25 mouse cellular contexts compared by ENCODE assay signal in genomic region chr17:58710748-58711478, GRCm38 (mm10).
A peak's percentile ranks its signal among the peaks of the same experiment; 100 is the strongest.
DNase-seq lines count a peak whose midpoint lies in the region; ATAC-seq and TF ChIP-seq lines count a peak whose summit lies in the region.
"Had no signal": no experiment of that assay in that cellular context is flagged by ENCODE, and none has a peak within 500 bp of the region (broad histone marks: within the 10 kb centered on the region; RNA-seq: fewer than 3 reads in every experiment).

No protein-coding gene starts in this region.

- no peaks in the 10 kb centered on the region for H3K9me3 ChIP-seq in hindbrain, embryonic 16.5 days (ENCODE audit: control insufficient read depth, low read length)
- H3K9me3 ChIP-seq in hindbrain, postnatal 0 days (ENCODE audit: low read length), result no peaks in the 10 kb centered on the region
- no peaks in the 10 kb centered on the region for H3K9me3 ChIP-seq in midbrain, embryonic 15.5 days
- no peaks in the 10 kb centered on the region for H3K9me3 ChIP-seq in neural tube, embryonic 15.5 days (replicated peaks)
- H3K9me3 ChIP-seq: embryonic facial prominence, embryonic 12.5 days; hindbrain, embryonic 12.5 days; limb, embryonic 13.5 days; lung, embryonic 15.5 days had no signal

- no peak for DNase-seq in hindbrain, postnatal 0 days (ENCODE audit: low spot score)
- DNase-seq in mesoderm, embryonic 11.5 days (ENCODE audit: low read depth, low spot score), result peak; percentile 2
- no peak for DNase-seq in layer of hippocampus, adult 18-20 months (ENCODE audit: low spot score in 2 of 2)
- DNase-seq: adrenal gland, postnatal 36 days; cerebellum, adult 8-10 months; cerebellum, postnatal 25 days; gastrocnemius, adult 2 months; gastrocnemius, postnatal 36 days; heart, postnatal 14 days; kidney, adult 11 months; kidney, postnatal 14 days; retina, postnatal 1 day; right cerebral cortex, postnatal 14 days had no signal

- peak; percentile 40; the same call in 1 of the 2 replicates for ATAC-seq in hindbrain, embryonic 16.5 days
- no peak for ATAC-seq in hindbrain, postnatal 0 days
- peak; percentile 94 for ATAC-seq in midbrain, embryonic 15.5 days (replicated peaks)
- ATAC-seq in neural tube, embryonic 15.5 days (ENCODE audit: low FRiP score), result peak; percentile 57
- ATAC-seq in inflammation-experienced regulatory T-cells, adult 6 months, result no peak
- ATAC-seq: CD4-positive, CD25-positive, alpha-beta regulatory T cell, adult 4 months; forebrain, embryonic 16.5 days had no signal

- no peaks in the 10 kb centered on the region for H3K4me1 ChIP-seq in hindbrain, embryonic 16.5 days (ENCODE audit: control insufficient read depth, insufficient read depth, low read depth, low read length)
- H3K4me1 ChIP-seq in hindbrain, postnatal 0 days (ENCODE audit: insufficient read depth, low read length), result no peaks in the 10 kb centered on the region
- no peaks in the 10 kb centered on the region for H3K4me1 ChIP-seq in midbrain, embryonic 15.5 days
- H3K4me1 ChIP-seq in neural tube, embryonic 15.5 days, result no peaks in the 10 kb centered on the region
- H3K4me1 ChIP-seq: embryonic facial prominence, embryonic 12.5 days; hindbrain, embryonic 12.5 days; limb, embryonic 13.5 days; lung, embryonic 15.5 days had no signal

- H3K36me3 ChIP-seq in hindbrain, embryonic 16.5 days (ENCODE audit: control insufficient read depth, insufficient read depth, low read length), result no peaks in the 10 kb centered on the region
- H3K36me3 ChIP-seq in hindbrain, postnatal 0 days (ENCODE audit: insufficient read depth, low read length), result no peaks in the 10 kb centered on the region
- no peaks in the 10 kb centered on the region for H3K36me3 ChIP-seq in midbrain, embryonic 15.5 days (replicated peaks)
- no peaks in the 10 kb centered on the region for H3K36me3 ChIP-seq in neural tube, embryonic 15.5 days
- H3K36me3 ChIP-seq: embryonic facial prominence, embryonic 12.5 days; hindbrain, embryonic 12.5 days; limb, embryonic 13.5 days; lung, embryonic 15.5 days had no signal

- no peak overlapping the region for H3K27ac ChIP-seq in hindbrain, embryonic 16.5 days (ENCODE audit: low read depth, low read length)
- no peak overlapping the region for H3K27ac ChIP-seq in hindbrain, postnatal 0 days
- H3K27ac ChIP-seq in midbrain, embryonic 15.5 days, result peak overlapping the region; percentile 6; the same call in 1 of the 2 replicates
- H3K27ac ChIP-seq in neural tube, embryonic 15.5 days (replicated peaks), result no peak overlapping the region
- H3K27ac ChIP-seq: embryonic facial prominence, embryonic 12.5 days; gastrocnemius, adult 2 months; hindbrain, embryonic 12.5 days; left cerebral cortex, adult 2 months; limb, embryonic 13.5 days; lung, embryonic 15.5 days had no signal

- WGBS in hindbrain, embryonic 16.5 days, result 57% methylated on average over 2 of the region's 2 CpGs
- WGBS in hindbrain, postnatal 0 days, result 67% methylated on average over 2 of the region's 2 CpGs
- 51% methylated on average over 2 of the region's 2 CpGs for WGBS in midbrain, embryonic 15.5 days
- WGBS in neural tube, embryonic 15.5 days, result 40% methylated on average over 2 of the region's 2 CpGs

- no peak overlapping the region for H3K9ac ChIP-seq in hindbrain, embryonic 16.5 days (ENCODE audit: low read depth, low read length)
- no peak overlapping the region for H3K9ac ChIP-seq in hindbrain, postnatal 0 days (replicated peaks; ENCODE audit: low read length)
- no peak overlapping the region for H3K9ac ChIP-seq in midbrain, embryonic 15.5 days
- H3K9ac ChIP-seq in neural tube, embryonic 15.5 days (replicated peaks), result no peak overlapping the region
- H3K9ac ChIP-seq: embryonic facial prominence, embryonic 12.5 days; hindbrain, embryonic 12.5 days; limb, embryonic 13.5 days; lung, embryonic 15.5 days had no signal

- H3K4me2 ChIP-seq in hindbrain, embryonic 16.5 days (ENCODE audit: low read length), result no peak overlapping the region
- no peak overlapping the region for H3K4me2 ChIP-seq in hindbrain, postnatal 0 days (ENCODE audit: low read depth, low read length)
- H3K4me2 ChIP-seq in midbrain, embryonic 15.5 days, result no peak overlapping the region
- no peak overlapping the region for H3K4me2 ChIP-seq in neural tube, embryonic 15.5 days
- H3K4me2 ChIP-seq: embryonic facial prominence, embryonic 12.5 days; hindbrain, embryonic 12.5 days; limb, embryonic 13.5 days; liver, embryonic 11.5 days; lung, embryonic 15.5 days had no signal

- TF ChIP-seq CTCF in hindbrain, postnatal 0 days (IDR thresholded peaks at IDR 0.05; ENCODE audit: low read depth), result no peak

- no peak overlapping the region for H3K4me3 ChIP-seq in hindbrain, embryonic 16.5 days (ENCODE audit: low read length)
- no peak overlapping the region for H3K4me3 ChIP-seq in hindbrain, postnatal 0 days (ENCODE audit: low read length)
- H3K4me3 ChIP-seq in midbrain, embryonic 15.5 days, result no peak overlapping the region
- no peak overlapping the region for H3K4me3 ChIP-seq in neural tube, embryonic 15.5 days (replicated peaks)
- H3K4me3 ChIP-seq: embryonic facial prominence, embryonic 12.5 days; gastrocnemius, adult 2 months; hindbrain, embryonic 12.5 days; left cerebral cortex, adult 2 months; limb, embryonic 13.5 days; lung, embryonic 15.5 days had no signal

- H3K27me3 ChIP-seq in hindbrain, embryonic 16.5 days (replicated peaks; ENCODE audit: control insufficient read depth, insufficient read depth, low read length), result no peaks in the 10 kb centered on the region
- no peaks in the 10 kb centered on the region for H3K27me3 ChIP-seq in hindbrain, postnatal 0 days (ENCODE audit: insufficient read depth, low read length)
- H3K27me3 ChIP-seq in midbrain, embryonic 15.5 days (replicated peaks), result no peaks in the 10 kb centered on the region
- H3K27me3 ChIP-seq in neural tube, embryonic 15.5 days (replicated peaks), result no peaks in the 10 kb centered on the region
- H3K27me3 ChIP-seq: embryonic facial prominence, embryonic 12.5 days; hindbrain, embryonic 12.5 days; limb, embryonic 13.5 days; lung, embryonic 15.5 days had no signal

Comparison
In these comparisons a context has a peak if more than half of its experiments do, and no peak if none do; other contexts are left out.
1. ATAC-seq: peak in hindbrain, embryonic 16.5 days (single experiment), midbrain, embryonic 15.5 days (single experiment) and neural tube, embryonic 15.5 days (single experiment); none in hindbrain, postnatal 0 days (single experiment) and inflammation-experienced regulatory T-cells, adult 6 months (single experiment).